Mouse (Mus musculus): ENCODE results near the gene Ctrl. TPM values are rescaled to one million over a fixed set of nuclear protein-coding genes. Genes with fewer than 3 reads are reported as not detected.
"Not testable (repeated sequence)": the region's sequence is repeated elsewhere in the genome, so short reads cannot be mapped to it uniquely, and the experiment has no call there.

Ctrl gene
- total RNA-seq (2018; cell fraction: chromatin; rRNA removed): 10 to 100 TPM in 2 of 26 experiments, 1 to 10 TPM in 23, not detected in 1; 1.5 to 10.8 (median 6.3) TPM
- total RNA-seq (2018; cell fraction: cytosol; rRNA removed): under 1 TPM in 11 of 26 experiments, not detected in 15; 0.14 to 0.48 (median 0.38) TPM
- total RNA-seq (2018; cell fraction: nucleus; rRNA removed): 1 to 10 TPM in 25 of 26 experiments, not detected in 1; 1.8 to 9.6 (median 5.1) TPM
- not detected in 3 replicates for polyA plus RNA-seq (2018)

DNA sequence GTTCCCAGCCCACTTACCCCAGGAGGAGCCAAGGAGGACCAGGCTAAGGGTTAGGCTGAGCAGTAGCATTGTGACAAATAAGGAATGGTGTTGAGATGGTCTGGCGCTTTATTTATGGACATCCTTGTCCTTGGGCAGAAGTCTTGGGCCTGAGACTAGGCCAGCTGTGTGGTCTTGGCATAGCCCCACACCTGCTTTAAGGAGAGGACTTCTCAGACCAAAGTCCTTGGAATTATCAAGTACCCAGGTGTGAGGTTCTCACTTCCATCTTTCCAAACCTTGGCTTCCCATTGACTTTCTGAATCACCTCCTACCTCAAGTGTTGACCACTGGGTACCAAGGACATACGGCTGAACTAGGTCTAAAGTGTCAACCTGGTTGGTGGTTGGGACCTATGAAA lies at the start of gene Ctrl:
Gene Ctrl, minus strand, starts transcription at position 101 of the 400 bp plus-strand sequence.
- WGBS (ENCODE audit: missing documents): 92% methylated on average over 2 of the region's 2 CpGs

DNA sequence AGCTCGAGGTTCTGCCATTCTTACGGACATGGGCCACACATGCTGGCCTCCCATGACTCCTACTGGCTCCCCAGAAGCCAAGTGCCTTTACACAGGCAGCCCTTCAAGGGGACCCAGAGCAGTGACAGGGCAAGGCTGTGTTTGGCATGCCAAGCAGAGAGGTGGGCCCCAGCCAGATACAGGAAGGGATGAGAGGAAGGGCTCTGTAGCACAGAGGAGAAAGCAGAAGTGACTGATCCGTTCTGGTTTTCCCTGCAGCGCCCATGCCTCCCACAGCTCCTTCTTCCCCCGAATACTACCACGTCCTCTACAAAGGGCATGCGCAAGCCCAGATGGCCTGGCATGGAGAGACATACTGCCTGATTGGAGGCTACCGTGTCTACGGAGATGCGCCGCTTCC lies 49.7 kb upstream of the Ctrl start:
- H3K36me3 ChIP-seq (ENCODE audit: inconsistent target): peaks cover 22% of the 10 kb centered on the region
- not testable (repeated sequence) for H3K79me2 ChIP-seq (ENCODE audit: inconsistent target); H3K4me3 ChIP-seq (ENCODE audit: inconsistent target)
- peak overlapping the region; percentile 48 for H3K27ac ChIP-seq
- WGBS (ENCODE audit: missing documents): 35% methylated on average over 5 of the region's 11 CpGs

More for the DNA sequence above, at the start of gene Ctrl:
- Histone ChIP-seq H3K36me3 (ENCODE audit: inconsistent target) (peaks cover 40% of the 10 kb centered on the region), H3K4me3 (ENCODE audit: inconsistent target) (no peak within 1 kb of the TSS), H3K27ac (no peak within 1 kb of the TSS), H3K79me2 (ENCODE audit: inconsistent target) (peaks cover 8% of the 10 kb centered on the region; the same call in 1 of the 2 replicates)

DNA sequence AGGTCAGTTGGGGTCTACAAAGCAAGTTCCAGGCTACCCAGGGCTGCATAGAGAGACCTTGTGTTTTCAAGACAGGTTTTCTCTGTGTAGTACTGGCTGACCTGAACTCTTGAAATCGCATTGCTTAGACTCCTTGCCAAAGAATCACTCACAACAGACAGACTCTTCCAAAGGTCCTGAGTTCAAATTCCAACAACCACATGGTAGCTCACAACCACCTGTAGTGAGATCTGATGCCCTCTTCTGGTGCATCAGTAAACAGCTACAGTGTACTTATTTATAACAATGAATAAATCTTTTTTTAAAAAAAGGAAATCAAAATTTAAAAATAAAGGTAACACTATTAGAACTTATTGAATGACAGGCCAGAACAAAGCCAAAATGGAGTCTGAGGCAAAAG lies 47.5 kb upstream of the Ctrl start:
- WGBS (ENCODE audit: missing documents): 89% methylated on average over 1 of the region's 1 CpGs
- no peak overlapping the region for H3K27ac ChIP-seq
- H3K36me3 ChIP-seq (ENCODE audit: inconsistent target): peaks cover 8% of the 10 kb centered on the region; the same call in 1 of the 2 replicates
- H3K4me3 ChIP-seq (ENCODE audit: inconsistent target): no peak overlapping the region
- no peaks in the 10 kb centered on the region for H3K79me2 ChIP-seq (ENCODE audit: inconsistent target)

DNA sequence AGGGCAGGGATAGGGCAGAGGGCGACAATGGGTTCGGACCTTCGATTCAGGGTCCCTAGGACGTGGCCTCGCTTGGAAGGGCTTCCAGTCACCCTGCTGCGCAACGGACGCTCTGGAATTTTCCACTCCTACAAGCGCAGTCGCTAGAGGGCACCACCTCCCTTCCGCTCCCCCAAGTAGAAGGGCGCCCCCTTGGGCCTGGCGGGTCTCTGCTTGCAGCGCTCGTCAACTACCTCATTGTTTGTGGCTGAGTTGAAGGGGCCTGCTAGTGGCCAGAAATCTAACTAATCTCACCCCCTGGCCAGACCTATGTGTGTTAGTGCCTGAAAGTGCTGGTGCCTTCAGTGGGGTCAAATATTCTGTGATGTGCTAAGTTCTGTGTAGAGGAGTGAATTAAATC lies 45.7 kb upstream of the Ctrl start, which contains the start of gene Dpep3:
Gene Dpep3, minus strand, starts transcription at position 105 of the 400 bp plus-strand sequence.
- no peak within 1 kb of the TSS for H3K4me3 ChIP-seq (ENCODE audit: inconsistent target)
- no peaks in the 10 kb centered on the region for H3K36me3 ChIP-seq (ENCODE audit: inconsistent target)
- no peak within 1 kb of the TSS for H3K27ac ChIP-seq
- 96% methylated on average over 14 of the region's 15 CpGs for WGBS (ENCODE audit: missing documents)
- no peaks in the 10 kb centered on the region for H3K79me2 ChIP-seq (ENCODE audit: inconsistent target)

DNA sequence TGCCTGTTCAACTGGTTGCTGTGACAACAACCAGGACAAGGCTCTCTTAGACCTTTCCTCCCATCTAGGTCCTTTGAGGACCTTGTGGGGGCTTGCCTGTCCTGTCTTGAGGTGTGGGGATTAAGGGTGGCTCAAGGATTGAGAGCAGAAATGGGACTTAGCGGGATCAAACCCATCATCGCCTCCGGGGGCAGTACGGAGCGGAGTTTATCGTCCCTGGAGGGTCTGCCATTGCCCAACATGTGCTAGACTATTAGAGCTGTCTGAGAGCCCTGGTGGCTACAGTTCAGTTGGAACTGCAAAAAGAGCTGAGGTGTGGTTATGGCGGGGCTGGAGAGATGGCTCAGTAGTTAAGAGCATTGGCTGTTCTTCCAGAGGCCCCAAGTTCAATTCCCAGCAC lies 41.7 kb upstream of the Ctrl start:
- 87% methylated on average over 7 of the region's 7 CpGs for WGBS (ENCODE audit: missing documents)

DNA sequence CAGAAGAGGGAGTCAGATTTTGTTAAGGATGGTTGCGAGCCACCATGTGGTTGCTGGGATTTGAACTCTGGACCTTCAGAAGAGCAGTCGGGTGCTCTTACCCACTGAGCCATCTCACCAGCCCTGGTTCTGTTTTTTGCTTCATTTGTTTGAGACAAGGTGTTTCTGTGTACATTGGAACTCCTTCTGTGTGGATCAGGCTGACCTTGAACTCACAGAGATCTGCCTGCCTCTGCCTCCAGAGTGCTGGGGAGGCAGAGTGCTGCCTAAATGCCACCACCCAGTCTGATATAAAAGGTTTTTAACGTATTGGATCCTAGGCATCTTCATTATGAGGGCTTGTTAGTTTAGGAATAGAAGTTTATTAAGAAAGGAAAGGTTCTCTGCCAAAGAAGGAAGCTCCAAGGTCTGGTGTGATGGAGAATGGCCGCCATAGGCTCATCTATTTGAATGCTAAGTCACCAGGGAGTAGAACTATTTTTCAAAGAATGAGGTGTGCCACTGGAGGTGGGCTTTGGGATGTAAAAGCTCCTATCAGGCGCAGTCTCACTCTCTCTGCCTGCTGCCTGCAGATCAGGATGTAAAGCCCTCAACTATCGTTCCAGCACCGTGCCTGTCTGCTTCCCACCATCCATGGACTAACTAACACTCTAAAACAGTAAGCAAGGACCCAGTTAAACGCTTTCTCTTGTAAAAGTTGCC lies 37.5 kb upstream of the Ctrl start:
- 87% methylated on average over 7 of the region's 8 CpGs for WGBS (ENCODE audit: missing documents)
- Histone ChIP-seq H3K36me3 (ENCODE audit: inconsistent target) (no peaks in the 10 kb centered on the region), H3K4me3 (ENCODE audit: inconsistent target) (no peak overlapping the region), H3K79me2 (ENCODE audit: inconsistent target) (no peaks in the 10 kb centered on the region), H3K27ac (no peak overlapping the region)

More for the DNA sequence above, 41.7 kb upstream of the Ctrl start:
- H3K79me2 ChIP-seq (ENCODE audit: inconsistent target): no peaks in the 10 kb centered on the region
- H3K27ac ChIP-seq: no peak overlapping the region
- H3K4me3 ChIP-seq (ENCODE audit: inconsistent target): no peak overlapping the region
- no peaks in the 10 kb centered on the region for H3K36me3 ChIP-seq (ENCODE audit: inconsistent target)

DNA sequence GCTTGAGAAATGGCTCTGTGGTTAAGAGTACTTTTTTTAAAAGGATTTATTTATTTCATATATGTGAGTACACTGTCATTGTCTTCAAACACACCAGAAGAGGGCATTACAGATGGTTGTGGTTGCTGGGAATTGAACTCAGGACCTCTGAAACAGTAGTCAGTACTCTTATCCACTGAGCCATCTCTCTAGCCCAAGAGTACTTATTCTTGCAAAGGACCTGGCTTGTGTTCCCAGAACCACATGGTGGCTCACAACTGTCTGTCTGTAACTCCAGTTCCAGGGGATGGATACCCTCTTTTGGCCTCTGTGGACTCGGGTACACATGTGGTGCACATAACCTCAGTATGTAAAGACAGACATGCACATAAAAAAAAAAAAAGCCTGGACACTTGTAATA lies 35.7 kb upstream of the Ctrl start:
- WGBS (ENCODE audit: missing documents): 100% methylated on average over 1 of the region's 1 CpGs
- no peak overlapping the region for H3K4me3 ChIP-seq (ENCODE audit: inconsistent target)
- H3K27ac ChIP-seq: no peak overlapping the region

DNA sequence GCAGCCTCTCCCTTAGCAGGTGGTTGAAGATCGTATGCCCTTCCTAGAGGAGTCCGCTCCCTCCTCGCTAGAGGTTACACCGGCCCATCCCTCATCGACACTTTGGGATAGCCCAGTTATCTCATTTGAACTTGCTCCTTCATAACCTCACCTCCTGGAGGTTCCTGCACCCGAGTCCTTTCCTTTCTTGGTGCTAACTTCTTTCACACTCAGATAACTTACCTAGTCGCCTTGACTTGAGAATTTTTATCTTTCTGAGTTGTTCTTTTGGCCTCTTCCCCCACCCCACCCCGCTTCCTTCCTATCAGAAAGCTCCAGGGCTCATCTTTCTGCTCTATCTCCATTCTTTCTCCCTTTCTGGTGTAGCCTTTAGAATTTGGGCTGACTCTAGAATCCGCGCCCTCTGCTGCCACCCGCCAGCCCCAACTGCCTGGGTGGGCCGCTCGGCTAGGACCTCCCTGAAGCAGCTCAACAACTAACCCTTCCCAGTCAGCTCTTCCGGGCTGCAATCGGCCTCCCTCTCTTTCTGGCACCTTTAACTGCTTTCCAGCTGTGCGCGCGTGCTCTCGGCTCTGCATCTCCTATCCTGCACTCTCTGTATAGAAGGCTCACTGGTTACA lies 33.1 kb upstream of the Ctrl start:
- H3K79me2 ChIP-seq (ENCODE audit: inconsistent target): peaks cover 36% of the 10 kb centered on the region
- WGBS (ENCODE audit: missing documents): 36% methylated on average over 19 of the region's 19 CpGs
- no peaks in the 10 kb centered on the region for H3K36me3 ChIP-seq (ENCODE audit: inconsistent target)
- no peak overlapping the region for H3K27ac ChIP-seq
- H3K4me3 ChIP-seq (ENCODE audit: inconsistent target): no peak overlapping the region; the same call in 1 of the 2 replicates

More for the DNA sequence above, 35.7 kb upstream of the Ctrl start:
- Histone ChIP-seq H3K36me3 (ENCODE audit: inconsistent target) (no peaks in the 10 kb centered on the region), H3K79me2 (ENCODE audit: inconsistent target) (peaks cover 11% of the 10 kb centered on the region)

DNA sequence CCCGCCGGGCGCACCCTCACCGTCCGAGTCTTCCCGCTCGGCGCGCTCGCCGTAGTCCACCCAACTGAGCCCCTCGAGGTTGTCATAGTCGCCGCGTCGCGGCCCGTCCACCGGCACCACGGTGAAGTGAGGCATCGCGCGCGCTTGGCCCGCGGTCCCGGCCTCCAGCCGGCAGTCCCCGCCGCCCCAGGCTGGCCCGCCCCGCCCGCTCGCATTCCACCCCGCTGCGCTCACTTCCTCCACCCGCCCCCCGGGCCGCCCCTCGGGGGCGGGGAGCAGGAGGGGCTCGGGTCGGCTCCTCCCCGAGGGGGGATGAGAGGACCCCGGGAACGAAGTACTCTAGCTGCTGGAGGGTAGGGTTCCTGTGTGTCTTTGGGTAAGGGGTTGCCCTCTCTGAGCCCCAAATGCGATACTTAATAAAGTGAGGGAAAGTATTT lies 32.3 kb upstream of the Ctrl start, which contains the start of gene Slc12a4:
Gene Slc12a4, minus strand, starts transcription at position 193 of the 437 bp plus-strand sequence.
- H3K27ac ChIP-seq: no peak within 1 kb of the TSS
- peak within 1 kb of the TSS; percentile 44 for H3K4me3 ChIP-seq (ENCODE audit: inconsistent target)
- peaks cover 45% of the 10 kb centered on the region for H3K79me2 ChIP-seq (ENCODE audit: inconsistent target)
- 0% methylated on average over 35 of the region's 47 CpGs for whole genome bisulfite sequencing (ENCODE audit: missing documents)
- H3K36me3 ChIP-seq (ENCODE audit: inconsistent target): no peaks in the 10 kb centered on the region

DNA sequence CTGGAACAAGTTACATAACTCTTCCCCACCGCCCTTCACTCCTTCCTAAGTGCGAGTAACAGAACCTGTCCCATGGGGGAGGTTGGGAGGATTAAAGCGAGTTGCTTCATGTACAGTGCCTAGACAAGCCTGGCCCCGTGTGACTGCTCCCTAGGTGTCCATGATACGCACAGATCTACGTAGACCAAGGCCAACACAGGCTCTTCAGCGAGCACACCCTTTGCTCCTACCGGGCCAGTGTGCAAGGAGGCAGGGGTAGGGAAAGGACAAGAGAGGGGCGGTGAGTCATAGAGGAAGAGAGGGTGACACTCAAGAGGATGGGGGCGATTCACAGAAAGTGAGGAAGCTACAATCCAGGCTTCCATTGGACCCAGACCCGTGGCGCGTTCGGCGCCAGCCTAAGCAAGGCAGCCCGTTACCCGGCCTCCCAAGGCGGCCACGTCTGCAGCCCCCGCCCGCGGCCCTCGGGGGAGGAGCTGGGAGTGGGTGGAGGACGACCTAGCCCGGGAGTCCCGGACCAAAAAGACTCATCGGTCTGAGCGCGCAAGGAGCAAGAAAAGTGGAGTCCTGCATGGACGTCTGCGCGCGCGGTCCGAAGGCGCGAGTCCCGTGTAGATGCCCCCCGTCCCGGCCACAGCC lies 31.7 kb upstream of the Ctrl start:
- no peaks in the 10 kb centered on the region for H3K36me3 ChIP-seq (ENCODE audit: inconsistent target)
- H3K79me2 ChIP-seq (ENCODE audit: inconsistent target): peaks cover 47% of the 10 kb centered on the region
- 7% methylated on average over 40 of the region's 40 CpGs for WGBS (ENCODE audit: missing documents)
- H3K27ac ChIP-seq: no peak overlapping the region
- peak overlapping the region; percentile 44 for H3K4me3 ChIP-seq (ENCODE audit: inconsistent target)

DNA sequence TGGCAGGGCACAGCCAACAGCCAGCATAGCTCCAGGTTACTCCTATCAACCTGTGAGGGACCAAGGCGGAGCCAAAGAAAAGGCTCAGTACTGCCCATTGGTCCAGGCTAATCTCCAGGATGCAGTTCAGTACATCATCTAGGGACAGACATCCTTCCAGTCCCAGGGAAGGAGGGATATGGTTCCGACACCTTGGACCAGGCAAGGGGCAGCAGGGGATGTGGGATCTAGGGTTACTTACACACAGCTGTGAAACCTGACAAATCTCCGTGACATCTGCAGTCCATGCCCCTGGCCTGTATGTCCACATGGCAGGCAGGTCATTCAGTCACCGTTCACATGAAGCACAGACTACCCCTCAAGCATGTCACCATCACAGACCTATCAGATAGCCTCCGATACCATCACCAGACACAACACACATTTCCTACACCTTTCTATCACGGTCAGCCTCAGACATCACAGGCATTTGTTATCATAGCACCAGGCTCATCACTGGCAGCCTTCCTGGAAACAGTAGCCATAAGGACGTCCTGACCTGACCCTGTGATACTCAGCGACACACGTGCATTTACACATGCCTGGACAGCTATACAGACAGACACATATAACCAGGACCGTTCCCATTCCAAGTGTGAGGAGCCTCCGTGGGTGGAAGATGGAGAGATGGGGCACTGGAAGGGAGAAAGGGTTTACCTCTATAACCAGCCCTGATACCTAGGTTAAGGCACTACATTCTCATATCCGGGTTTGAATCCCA lies 31.0 kb upstream of the Ctrl start:
- H3K36me3 ChIP-seq (ENCODE audit: inconsistent target): no peaks in the 10 kb centered on the region
- no peak overlapping the region for H3K27ac ChIP-seq
- peak overlapping the region; percentile 44; the same call in 1 of the 2 replicates for H3K4me3 ChIP-seq (ENCODE audit: inconsistent target)
- peaks cover 47% of the 10 kb centered on the region for H3K79me2 ChIP-seq (ENCODE audit: inconsistent target)
- 82% methylated on average over 12 of the region's 12 CpGs for WGBS (ENCODE audit: missing documents)

DNA sequence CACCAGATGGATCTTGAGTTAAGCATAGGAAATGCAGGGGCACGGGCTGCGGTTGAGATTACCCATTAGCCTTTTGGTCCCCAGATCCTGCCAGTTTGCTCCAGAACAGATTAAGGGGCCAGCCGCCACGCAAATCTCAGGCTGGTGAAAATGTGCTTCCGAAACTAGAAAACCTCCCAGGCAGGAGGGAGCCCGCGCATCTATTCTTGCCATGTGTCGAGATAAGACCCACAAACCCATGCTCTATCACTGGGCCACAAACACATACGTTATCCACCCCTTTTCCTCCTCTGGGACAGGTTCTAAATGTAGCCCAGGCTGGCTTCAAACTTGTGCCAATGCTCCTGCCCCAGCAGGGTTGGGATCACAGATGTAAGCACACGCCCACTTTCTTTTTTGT lies 27.9 kb upstream of the Ctrl start:
- 88% methylated on average over 10 of the region's 10 CpGs for WGBS (ENCODE audit: missing documents)
- H3K79me2 ChIP-seq (ENCODE audit: inconsistent target): peaks cover 47% of the 10 kb centered on the region
- no peak overlapping the region for H3K27ac ChIP-seq
- no peaks in the 10 kb centered on the region for H3K36me3 ChIP-seq (ENCODE audit: inconsistent target)
- H3K4me3 ChIP-seq (ENCODE audit: inconsistent target): no peak overlapping the region

DNA sequence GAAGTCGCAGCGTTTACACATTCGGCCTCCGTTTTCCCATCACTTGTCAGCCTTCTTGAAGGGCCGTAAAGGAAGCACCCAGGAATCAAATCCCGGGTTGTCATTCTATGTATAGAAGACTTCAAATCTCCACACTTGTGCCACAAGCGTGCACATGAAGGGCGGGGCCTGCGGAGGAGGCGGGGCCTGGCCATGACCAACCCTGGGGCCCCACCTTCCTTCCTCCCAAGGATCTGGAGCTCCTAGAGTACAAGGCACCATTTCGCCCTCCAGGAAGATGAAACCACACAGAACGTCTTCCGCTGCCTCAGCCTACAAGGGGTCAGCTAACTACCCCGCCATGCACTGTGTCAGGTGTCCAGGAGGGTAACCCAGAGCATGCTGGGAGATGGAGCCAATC lies 27.4 kb upstream of the Ctrl start:
- H3K27ac ChIP-seq: no peak overlapping the region
- no peaks in the 10 kb centered on the region for H3K36me3 ChIP-seq (ENCODE audit: inconsistent target)
- no peak overlapping the region for H3K4me3 ChIP-seq (ENCODE audit: inconsistent target)
- 79% methylated on average over 14 of the region's 14 CpGs for WGBS (ENCODE audit: missing documents)
- peaks cover 47% of the 10 kb centered on the region for H3K79me2 ChIP-seq (ENCODE audit: inconsistent target)

DNA sequence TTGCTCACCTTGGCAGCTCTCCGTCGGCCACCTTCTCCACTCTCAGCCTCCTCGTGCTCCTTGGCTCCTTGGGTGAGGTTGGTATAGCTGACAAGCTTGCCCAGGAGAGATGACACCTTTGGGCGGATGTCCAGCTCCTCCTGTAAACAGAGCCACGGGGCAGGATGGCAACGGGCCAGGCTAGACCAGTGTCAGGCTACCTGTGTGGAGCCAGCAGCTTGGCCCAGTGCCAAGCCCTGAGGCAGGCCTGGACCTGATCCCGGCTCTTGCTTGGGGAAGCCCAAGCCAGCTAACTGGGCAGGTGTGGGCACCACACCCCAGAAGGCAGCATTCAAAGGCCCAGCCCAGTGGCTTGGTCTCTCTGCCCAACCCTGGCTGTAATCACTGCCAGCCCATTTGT lies 25.7 kb upstream of the Ctrl start:
- H3K36me3 ChIP-seq (ENCODE audit: inconsistent target): peaks cover 11% of the 10 kb centered on the region; the same call in 1 of the 2 replicates
- WGBS (ENCODE audit: missing documents): 85% methylated on average over 5 of the region's 7 CpGs
- no peak overlapping the region for H3K4me3 ChIP-seq (ENCODE audit: inconsistent target)
- no peak overlapping the region for H3K27ac ChIP-seq
- H3K79me2 ChIP-seq (ENCODE audit: inconsistent target): peaks cover 36% of the 10 kb centered on the region
